Mouse (Mus musculus): ENCODE measurements around the gene Mok. TPM values are rescaled to one million over a fixed set of nuclear protein-coding genes. Genes with fewer than 3 reads are reported as not detected.
A peak's percentile ranks its signal among the peaks of the same experiment; 100 is the strongest.

The Mok gene
- polyA plus RNA-seq (2014; fragmentation: Nextera tagmentation; extraction: Ambion mirVana): 3.0 and 3.8 TPM in 2 replicates

DNA sequence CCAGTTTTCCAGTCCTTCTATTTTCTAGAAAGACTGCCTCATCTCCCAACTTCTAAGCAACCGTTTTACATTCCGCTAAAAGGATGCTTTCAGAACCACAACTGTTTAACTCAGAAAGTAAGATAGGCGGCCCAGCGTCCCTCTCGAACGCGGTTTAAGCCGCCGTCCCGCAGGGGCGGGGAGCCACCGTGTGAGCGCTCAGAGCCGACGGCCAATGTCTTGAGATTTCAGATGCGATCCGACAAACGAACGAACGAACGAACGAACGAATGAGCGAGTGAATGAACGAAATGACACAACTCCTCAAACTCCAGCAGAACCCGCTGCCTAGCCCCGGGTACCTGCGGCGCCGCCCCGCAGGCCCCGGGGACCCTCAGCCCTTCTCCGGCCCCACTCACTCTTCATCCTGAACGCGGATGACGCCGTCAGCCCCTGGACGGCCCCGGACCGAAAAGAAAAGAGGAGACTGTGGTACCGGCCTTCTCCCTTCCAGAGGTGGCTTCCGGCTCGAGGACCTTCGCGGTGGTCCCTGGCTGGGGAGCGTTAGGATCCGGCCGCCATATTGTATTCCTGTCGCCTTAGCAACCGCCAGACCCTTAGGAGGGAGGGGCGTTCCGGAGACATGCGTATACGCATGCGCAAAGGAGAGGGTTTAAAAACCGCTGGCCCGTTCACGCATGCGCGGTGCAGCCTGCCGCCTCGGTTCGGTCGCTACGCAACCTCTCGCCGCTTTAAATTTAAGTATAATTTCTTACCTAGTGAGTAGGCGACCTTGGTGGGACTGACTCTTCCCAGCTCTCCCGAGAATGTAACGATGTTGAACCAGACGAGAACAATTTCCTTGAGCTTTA is at the start of gene Mok:
Mok (minus strand) TSS at position 592 of the 851 bp plus-strand sequence.
- H3K27ac ChIP-seq (ENCODE audit: low read depth, low read length): no peak within 1 kb of the TSS
- under 1% methylated on average over 71 of the region's 71 CpGs for WGBS (ENCODE audit: insufficient replicate concordance)
- no peaks in the 10 kb centered on the region for H3K9me3 ChIP-seq (replicated peaks; ENCODE audit: control insufficient read depth, low read length)
- H3K27me3 ChIP-seq (ENCODE audit: control insufficient read depth, insufficient read depth, low read length): no peaks in the 10 kb centered on the region
- peak; percentile 58 for ATAC-seq (replicated peaks; ENCODE audit: insufficient number of reproducible peaks, low FRiP score, low TSS enrichment)
- no peaks in the 10 kb centered on the region for H3K36me3 ChIP-seq (ENCODE audit: control insufficient read depth, insufficient read depth, low read length)
- H3K4me3 ChIP-seq (ENCODE audit: low read depth, low read length): peak within 1 kb of the TSS; percentile 78
- peak within 1 kb of the TSS; percentile 52; the same call in 1 of the 2 replicates for H3K9ac ChIP-seq (ENCODE audit: low read depth, low read length)
- H3K4me2 ChIP-seq: peak within 1 kb of the TSS; percentile 74
- peaks cover 8% of the 10 kb centered on the region for H3K4me1 ChIP-seq (ENCODE audit: control insufficient read depth, insufficient read depth, low read length)

DNA sequence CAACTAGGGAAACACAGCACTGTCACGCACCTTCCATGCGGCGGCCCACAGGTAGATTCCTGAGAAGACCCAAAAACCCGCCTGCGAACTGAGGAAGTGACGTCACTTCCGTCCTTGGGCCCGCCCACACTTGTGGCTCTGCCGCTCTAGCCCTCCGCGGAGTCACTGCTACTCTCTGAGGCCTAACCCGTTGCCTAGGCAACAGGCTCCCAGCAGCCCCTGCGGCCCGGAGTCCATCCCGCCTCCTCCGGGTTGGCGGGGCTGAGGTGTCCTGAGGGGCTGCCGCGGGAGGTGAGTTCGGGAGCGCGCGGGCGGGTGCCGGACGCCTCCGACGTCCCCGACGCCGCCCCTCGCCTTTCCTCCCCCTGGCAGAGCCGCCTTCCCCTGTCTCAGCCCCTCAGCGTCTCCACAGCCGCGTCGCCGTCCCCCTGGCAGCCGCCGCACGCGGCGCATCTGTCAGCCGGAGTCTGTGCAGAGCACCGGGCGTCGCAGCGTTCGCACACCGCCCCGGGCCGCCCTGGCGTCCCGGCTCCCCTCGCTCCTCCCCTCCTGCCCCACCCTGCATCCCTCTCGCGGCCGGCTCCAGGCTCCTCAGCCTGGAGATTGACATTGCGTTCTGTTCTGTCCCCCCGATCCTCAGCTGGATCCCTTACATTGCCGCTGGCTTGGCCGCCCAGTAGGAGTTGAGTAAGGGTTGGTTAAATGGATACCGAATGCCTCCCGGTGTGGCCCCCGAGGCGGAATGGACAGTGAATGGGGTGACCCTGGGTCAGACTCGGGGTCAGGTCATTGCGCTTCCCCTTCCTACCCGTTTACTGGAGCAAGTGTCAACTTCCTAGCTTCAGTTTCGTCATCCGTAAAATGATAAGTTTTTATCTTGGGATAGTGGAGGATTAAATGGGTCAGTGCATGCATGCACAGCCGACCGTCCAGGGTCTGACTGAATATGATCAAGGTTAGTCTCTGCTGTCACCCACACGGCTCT is 48.6 kb upstream of the Mok start, which contains the start of the genes Cinp and Tecpr2:
Cinp (minus strand) TSS at position 110 of the 985 bp plus-strand sequence.
Tecpr2 (plus strand) TSS at position 229 of the 985 bp plus-strand sequence.
- Histone ChIP-seq H3K9ac (ENCODE audit: low read depth, low read length) (peak within 1 kb of the TSS; percentile 83), H3K36me3 (ENCODE audit: control insufficient read depth, insufficient read depth, low read length) (no peaks in the 10 kb centered on the region), H3K4me2 (peak within 1 kb of the TSS; percentile 93), H3K27me3 (ENCODE audit: control insufficient read depth, insufficient read depth, low read length) (no peaks in the 10 kb centered on the region), H3K4me3 (ENCODE audit: low read depth, low read length) (peak within 1 kb of the TSS; percentile 82), H3K4me1 (ENCODE audit: control insufficient read depth, insufficient read depth, low read length) (peaks cover 10% of the 10 kb centered on the region; the same call in 1 of the 2 replicates), H3K9me3 (replicated peaks; ENCODE audit: control insufficient read depth, low read length) (no peaks in the 10 kb centered on the region), H3K27ac (ENCODE audit: low read depth, low read length) (peak within 1 kb of the TSS; percentile 77)
- WGBS (ENCODE audit: insufficient replicate concordance): under 1% methylated on average over 70 of the region's 74 CpGs
- ATAC-seq (replicated peaks; ENCODE audit: insufficient number of reproducible peaks, low FRiP score, low TSS enrichment): peak; percentile 99

DNA sequence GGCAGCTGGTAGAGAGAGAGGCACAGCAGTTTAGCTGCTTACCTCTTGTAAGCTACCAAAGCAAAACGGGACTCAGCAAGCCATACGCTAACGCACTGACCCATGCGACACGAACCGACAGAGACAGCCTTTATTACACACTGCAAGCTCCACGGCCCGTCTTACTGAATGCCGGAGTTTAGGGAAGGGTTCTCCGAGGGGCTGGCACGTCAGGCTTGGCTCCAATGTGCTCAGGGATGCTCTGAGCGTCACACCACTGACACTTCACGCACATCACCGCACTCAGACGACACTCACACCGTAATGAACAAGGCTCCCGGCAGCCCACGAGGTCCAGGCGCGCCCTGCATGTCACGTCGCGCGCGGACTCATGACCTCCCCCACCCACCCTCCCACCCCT is 47.9 kb upstream of the Mok start:
- Histone ChIP-seq H3K27me3 (ENCODE audit: control insufficient read depth, insufficient read depth, low read length) (no peaks in the 10 kb centered on the region), H3K4me2 (peak overlapping the region; percentile 93), H3K4me3 (ENCODE audit: low read depth, low read length) (peak overlapping the region; percentile 82), H3K27ac (ENCODE audit: low read depth, low read length) (no peak overlapping the region), H3K36me3 (ENCODE audit: control insufficient read depth, insufficient read depth, low read length) (no peaks in the 10 kb centered on the region), H3K4me1 (ENCODE audit: control insufficient read depth, insufficient read depth, low read length) (peaks cover 10% of the 10 kb centered on the region; the same call in 1 of the 2 replicates), H3K9me3 (replicated peaks; ENCODE audit: control insufficient read depth, low read length) (no peaks in the 10 kb centered on the region), H3K9ac (ENCODE audit: low read depth, low read length) (peak overlapping the region; percentile 83)
- ATAC-seq (replicated peaks; ENCODE audit: insufficient number of reproducible peaks, low FRiP score, low TSS enrichment): peak; percentile 40
- WGBS (ENCODE audit: insufficient replicate concordance): under 1% methylated on average over 25 of the region's 25 CpGs

DNA sequence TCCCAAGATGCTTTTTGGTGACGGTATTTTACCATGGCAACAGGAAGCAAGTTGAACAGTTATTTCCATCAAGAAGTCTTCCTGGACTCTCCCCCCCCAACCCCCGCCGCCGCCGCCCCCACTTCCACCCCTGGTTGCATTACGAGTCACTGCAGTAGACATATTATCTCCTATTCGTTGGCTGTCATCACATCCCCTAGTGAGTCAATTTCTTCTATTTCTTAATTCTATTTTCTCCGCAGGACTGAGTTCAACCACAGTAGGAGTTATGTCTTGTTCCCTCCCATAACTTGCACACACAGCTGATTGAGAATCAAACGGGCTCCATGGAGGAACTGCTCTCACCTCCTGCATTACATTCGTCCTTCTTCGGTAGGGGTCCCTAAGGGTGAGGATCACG is 47.4 kb upstream of the Mok start:
- 37% methylated on average over 12 of the region's 12 CpGs for WGBS (ENCODE audit: insufficient replicate concordance)
- Histone ChIP-seq H3K36me3 (ENCODE audit: control insufficient read depth, insufficient read depth, low read length) (no peaks in the 10 kb centered on the region), H3K9ac (ENCODE audit: low read depth, low read length) (peak overlapping the region; percentile 83), H3K27ac (ENCODE audit: low read depth, low read length) (no peak overlapping the region), H3K27me3 (ENCODE audit: control insufficient read depth, insufficient read depth, low read length) (no peaks in the 10 kb centered on the region), H3K9me3 (replicated peaks; ENCODE audit: control insufficient read depth, low read length) (no peaks in the 10 kb centered on the region), H3K4me2 (peak overlapping the region; percentile 93), H3K4me1 (ENCODE audit: control insufficient read depth, insufficient read depth, low read length) (peaks cover 10% of the 10 kb centered on the region; the same call in 1 of the 2 replicates), H3K4me3 (ENCODE audit: low read depth, low read length) (peak overlapping the region; percentile 82)
- ATAC-seq (replicated peaks; ENCODE audit: insufficient number of reproducible peaks, low FRiP score, low TSS enrichment): no peak

DNA sequence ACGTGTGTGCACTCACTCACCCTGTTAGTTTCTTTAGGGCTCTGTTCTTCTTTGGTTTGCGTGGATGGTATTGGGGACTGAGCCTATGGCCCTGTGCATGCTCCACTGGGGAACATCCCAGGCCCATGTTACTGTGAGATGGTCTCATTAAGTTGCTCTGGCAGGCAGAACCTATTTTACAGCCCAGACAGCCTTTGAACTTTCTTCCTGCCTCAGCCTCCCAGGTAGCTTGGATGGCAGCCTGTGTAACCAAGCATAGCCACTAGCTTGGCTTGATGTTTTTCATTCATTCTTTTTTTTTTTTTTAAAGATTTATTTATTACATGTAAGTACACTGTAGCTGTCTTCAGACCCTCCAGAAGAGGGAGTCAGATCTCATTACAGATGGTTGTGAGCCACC is 44.5 kb upstream of the Mok start:
- Histone ChIP-seq H3K4me1 (ENCODE audit: control insufficient read depth, insufficient read depth, low read length) (peaks cover 10% of the 10 kb centered on the region; the same call in 1 of the 2 replicates), H3K36me3 (ENCODE audit: control insufficient read depth, insufficient read depth, low read length) (peaks cover 12% of the 10 kb centered on the region), H3K27ac (ENCODE audit: low read depth, low read length) (no peak overlapping the region), H3K4me3 (ENCODE audit: low read depth, low read length) (no peak overlapping the region), H3K4me2 (no peak overlapping the region), H3K9ac (ENCODE audit: low read depth, low read length) (no peak overlapping the region), H3K9me3 (replicated peaks; ENCODE audit: control insufficient read depth, low read length) (no peaks in the 10 kb centered on the region), H3K27me3 (ENCODE audit: control insufficient read depth, insufficient read depth, low read length) (no peaks in the 10 kb centered on the region)
- ATAC-seq (replicated peaks; ENCODE audit: insufficient number of reproducible peaks, low FRiP score, low TSS enrichment): no peak
- WGBS (ENCODE audit: insufficient replicate concordance): 86% methylated on average over 2 of the region's 2 CpGs

DNA sequence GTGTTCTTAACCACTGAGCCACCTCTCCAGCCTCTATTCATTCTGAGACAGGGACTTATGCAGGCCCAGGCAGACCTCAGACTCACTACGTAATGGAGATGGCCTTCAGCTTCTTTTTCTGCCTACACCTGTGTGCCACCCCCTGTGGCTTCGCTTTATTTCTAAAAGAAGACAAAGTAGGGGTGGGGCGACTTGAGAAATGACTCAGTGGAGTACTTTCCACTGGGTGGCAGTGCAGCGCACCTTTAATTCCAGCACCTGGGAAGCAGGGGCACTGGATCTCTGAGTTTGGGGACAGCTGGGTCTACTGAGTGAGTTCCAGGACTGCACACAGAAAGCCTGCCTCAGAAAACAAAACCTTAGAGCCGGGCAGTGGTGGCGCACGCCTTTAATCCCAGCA is 41.6 kb upstream of the Mok start:
- no peaks in the 10 kb centered on the region for H3K4me1 ChIP-seq (ENCODE audit: control insufficient read depth, insufficient read depth, low read length)
- 83% methylated on average over 7 of the region's 7 CpGs for WGBS (ENCODE audit: insufficient replicate concordance)
- H3K36me3 ChIP-seq (ENCODE audit: control insufficient read depth, insufficient read depth, low read length): peaks cover 26% of the 10 kb centered on the region
- no peaks in the 10 kb centered on the region for H3K27me3 ChIP-seq (ENCODE audit: control insufficient read depth, insufficient read depth, low read length)
- H3K9ac ChIP-seq (ENCODE audit: low read depth, low read length): no peak overlapping the region
- no peak for ATAC-seq (replicated peaks; ENCODE audit: insufficient number of reproducible peaks, low FRiP score, low TSS enrichment)
- no peak overlapping the region for H3K4me2 ChIP-seq
- no peaks in the 10 kb centered on the region for H3K9me3 ChIP-seq (replicated peaks; ENCODE audit: control insufficient read depth, low read length)
- no peak overlapping the region for H3K4me3 ChIP-seq (ENCODE audit: low read depth, low read length)
- H3K27ac ChIP-seq (ENCODE audit: low read depth, low read length): no peak overlapping the region

DNA sequence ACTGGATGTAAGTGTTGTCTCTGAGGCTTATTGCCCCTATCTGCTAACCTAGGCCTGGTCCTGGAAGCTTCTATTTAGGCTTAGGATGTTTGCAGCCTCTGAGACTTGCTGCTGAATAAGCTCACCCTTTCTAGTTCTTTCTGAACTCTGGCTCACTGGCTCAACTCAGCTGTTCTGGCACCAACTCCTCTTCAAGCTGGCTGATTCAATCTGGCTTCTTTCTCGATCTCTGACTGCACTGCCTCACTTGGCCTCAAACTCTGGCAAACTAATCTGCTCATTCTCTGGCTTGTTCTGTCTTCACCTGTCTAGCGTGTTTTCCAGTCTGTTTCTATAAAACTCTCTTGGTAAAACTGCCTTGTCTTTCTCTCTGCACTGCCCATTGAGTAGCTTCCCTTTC is 34.6 kb upstream of the Mok start:
- H3K27me3 ChIP-seq (ENCODE audit: control insufficient read depth, insufficient read depth, low read length): no peaks in the 10 kb centered on the region
- ATAC-seq (replicated peaks; ENCODE audit: insufficient number of reproducible peaks, low FRiP score, low TSS enrichment): no peak
- WGBS (ENCODE audit: insufficient replicate concordance): 82% methylated on average over 2 of the region's 2 CpGs
- H3K4me1 ChIP-seq (ENCODE audit: control insufficient read depth, insufficient read depth, low read length): no peaks in the 10 kb centered on the region
- no peaks in the 10 kb centered on the region for H3K9me3 ChIP-seq (replicated peaks; ENCODE audit: control insufficient read depth, low read length)
- H3K9ac ChIP-seq (ENCODE audit: low read depth, low read length): no peak overlapping the region
- peaks cover 38% of the 10 kb centered on the region for H3K36me3 ChIP-seq (ENCODE audit: control insufficient read depth, insufficient read depth, low read length)
- no peak overlapping the region for H3K4me3 ChIP-seq (ENCODE audit: low read depth, low read length)
- H3K27ac ChIP-seq (ENCODE audit: low read depth, low read length): no peak overlapping the region
- no peak overlapping the region for H3K4me2 ChIP-seq

DNA sequence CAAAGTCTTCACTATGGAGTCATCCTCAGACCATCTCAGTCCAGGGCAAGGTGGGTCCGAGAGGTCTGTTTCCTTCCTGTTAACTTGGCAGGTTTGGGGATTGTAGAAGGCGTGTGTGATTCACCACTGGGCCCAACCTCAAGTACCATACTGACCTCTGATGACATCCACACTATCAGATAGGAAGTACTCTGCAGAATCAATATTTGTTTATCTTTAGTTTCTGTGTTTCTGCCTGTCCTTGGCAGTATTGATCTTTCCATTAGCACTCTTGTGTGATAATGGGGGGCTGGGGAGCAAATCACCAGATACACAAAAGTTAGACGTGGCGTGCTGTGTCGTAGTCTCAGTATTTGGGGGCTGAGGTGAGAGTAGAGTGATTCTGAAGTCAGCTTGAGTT is 30.5 kb upstream of the Mok start:
- 85% methylated on average over 5 of the region's 5 CpGs for WGBS (ENCODE audit: insufficient replicate concordance)
- H3K27ac ChIP-seq (ENCODE audit: low read depth, low read length): no peak overlapping the region
- H3K9ac ChIP-seq (ENCODE audit: low read depth, low read length): no peak overlapping the region
- no peaks in the 10 kb centered on the region for H3K27me3 ChIP-seq (ENCODE audit: control insufficient read depth, insufficient read depth, low read length)
- H3K4me1 ChIP-seq (ENCODE audit: control insufficient read depth, insufficient read depth, low read length): no peaks in the 10 kb centered on the region
- no peak overlapping the region for H3K4me2 ChIP-seq
- peaks cover 29% of the 10 kb centered on the region for H3K36me3 ChIP-seq (ENCODE audit: control insufficient read depth, insufficient read depth, low read length)
- ATAC-seq (replicated peaks; ENCODE audit: insufficient number of reproducible peaks, low FRiP score, low TSS enrichment): no peak
- no peaks in the 10 kb centered on the region for H3K9me3 ChIP-seq (replicated peaks; ENCODE audit: control insufficient read depth, low read length)
- no peak overlapping the region for H3K4me3 ChIP-seq (ENCODE audit: low read depth, low read length)

All from heart, embryonic 11.5 days (tissue).